Mouse (Mus musculus): Measurements from ENCODE around the gene Tmem39a.

DNA sequence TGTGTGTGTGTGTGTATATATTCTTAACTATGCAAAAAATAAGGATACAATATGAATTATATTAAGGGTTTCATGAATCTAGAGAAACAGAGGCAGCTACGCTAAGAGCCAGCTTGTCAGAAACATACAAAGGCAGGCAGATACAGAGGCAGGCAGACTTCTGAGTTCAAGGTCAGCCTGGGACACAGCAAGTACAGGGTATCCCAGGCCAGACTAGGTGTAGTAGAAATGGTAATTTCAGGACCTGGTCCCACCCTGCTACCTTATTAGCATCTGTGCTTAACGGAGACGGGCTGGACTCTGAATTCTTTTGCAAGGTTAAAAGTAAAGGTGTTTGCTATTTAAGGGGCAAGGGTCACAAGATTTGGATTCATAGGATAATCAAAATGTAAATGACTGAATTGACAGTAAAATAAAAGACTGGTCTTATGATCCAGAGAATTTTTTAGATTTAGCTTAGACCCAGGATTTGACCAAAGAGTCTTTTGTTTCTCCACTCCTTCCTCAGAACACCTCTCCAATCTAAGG is at the start of gene Tmem39a:
- TF ChIP-seq CTCF (IDR thresholded peaks at IDR 0.05; ENCODE audit: control insufficient read depth, insufficient read depth, low read length), result no peak
- no peak for TF ChIP-seq POLR2A (IDR thresholded peaks at IDR 0.05; ENCODE audit: borderline replicate concordance, control insufficient read depth, low read depth, low read length)

Data from bone marrow, adult 2 months (tissue).